Mouse (Mus musculus): ENCODE data around the gene Tbc1d1. TPM values are rescaled to one million over a fixed set of nuclear protein-coding genes. Genes with fewer than 3 reads are reported as not detected.

The Tbc1d1 gene
- polyA plus RNA-seq, 2 experiments, result 4.8 to 5.6 TPM

DNA sequence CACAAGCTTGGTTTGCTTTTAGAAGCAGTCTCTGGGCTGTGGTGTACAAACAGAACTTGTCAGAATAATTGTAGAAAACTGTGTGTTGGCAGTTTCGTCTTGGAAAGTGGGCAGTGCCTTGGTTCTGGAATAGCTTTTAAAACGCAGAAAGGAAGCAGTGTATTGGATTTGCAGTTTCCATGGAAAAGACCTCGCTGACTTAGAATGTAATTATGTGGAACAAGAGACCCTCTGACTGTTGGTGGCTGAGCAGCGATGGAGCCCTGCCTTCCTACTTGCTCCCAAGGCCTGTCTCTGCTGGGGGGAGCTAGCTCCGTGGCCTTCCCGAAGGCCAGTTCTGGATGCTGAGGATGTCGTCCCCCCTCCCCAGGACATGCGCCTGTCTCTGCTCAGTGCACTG lies 168.8 kb downstream of the Tbc1d1 start:
- WGBS (ENCODE audit: insufficient replicate concordance), result 65% methylated on average over 8 of the region's 8 CpGs
- ATAC-seq (ENCODE audit: insufficient read depth), result no peak

DNA sequence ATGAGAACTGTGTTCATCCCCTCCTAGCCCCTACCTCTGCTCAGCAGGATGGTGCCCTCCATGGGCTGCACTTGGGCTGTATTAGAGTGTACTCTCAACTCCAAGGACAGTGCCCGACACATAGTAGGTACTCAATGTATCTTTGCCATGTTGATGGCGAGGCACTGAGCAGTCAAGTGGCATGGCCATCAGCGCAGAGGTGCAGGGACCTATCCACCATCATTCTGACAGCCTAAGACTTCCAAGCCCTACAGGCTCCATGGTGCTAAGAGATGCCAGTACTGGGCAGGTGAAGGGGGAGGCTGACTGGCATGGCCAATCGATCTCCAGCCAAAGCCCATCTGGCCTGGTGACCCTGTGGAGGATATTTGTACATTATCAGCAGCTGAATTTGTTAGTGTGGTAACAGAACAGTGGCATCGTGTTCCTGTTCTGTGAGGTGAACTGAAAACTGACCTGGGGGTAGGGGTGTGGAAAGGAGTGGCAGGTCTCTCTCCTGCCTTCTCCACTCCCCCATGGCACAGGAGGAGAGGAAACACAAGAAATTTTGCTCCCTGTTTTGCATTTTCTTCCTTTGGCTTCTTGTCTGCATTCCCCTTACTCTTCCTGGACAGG lies 169.7 kb downstream of the Tbc1d1 start:
- TF ChIP-seq EP300 (IDR thresholded peaks at IDR 0.05; ENCODE audit: low read depth), result no peak
- no peak for TF ChIP-seq CTCF (IDR thresholded peaks at IDR 0.05; ENCODE audit: low read depth)
- no peak overlapping the region for H3K9ac ChIP-seq (replicated peaks)
- no peak overlapping the region for H3K4me3 ChIP-seq (ENCODE audit: insufficient read depth in 1 of 2, low read depth in 2 of 2, low read length in 2 of 2)
- H3K9me3 ChIP-seq (ENCODE audit: control insufficient read depth, low read length), result no peaks in the 10 kb centered on the region
- no peaks in the 10 kb centered on the region for H3K27me3 ChIP-seq (ENCODE audit: control insufficient read depth, insufficient read depth, low read length)
- H3K27ac ChIP-seq, result no peak overlapping the region
- H3K4me1 ChIP-seq (replicated peaks; ENCODE audit: control insufficient read depth in 2 of 2, insufficient read depth in 2 of 2, low read length in 1 of 2), result peaks cover 0 to 18% of the 10 kb centered on the region in 2 experiments; a peak in 2 of 4 replicates
- DNase-seq (ENCODE audit: low read depth in 3 of 3, low spot score in 3 of 3) (no peak), ATAC-seq (ENCODE audit: insufficient read depth) (peak; percentile 9; the same call in 1 of the 2 replicates)
- H3K36me3 ChIP-seq (replicated peaks; ENCODE audit: control insufficient read depth, insufficient read depth, low read depth), result no peaks in the 10 kb centered on the region
- H3K4me2 ChIP-seq (ENCODE audit: low read depth), result no peak overlapping the region
- 71% methylated on average over 5 of the region's 5 CpGs for WGBS (ENCODE audit: insufficient replicate concordance)

More for the DNA sequence above, 168.8 kb downstream of the Tbc1d1 start:
- H3K4me2 ChIP-seq (ENCODE audit: low read depth), result no peak overlapping the region
- H3K9me3 ChIP-seq (ENCODE audit: control insufficient read depth, low read length), result no peaks in the 10 kb centered on the region
- H3K4me1 ChIP-seq (replicated peaks; ENCODE audit: control insufficient read depth in 2 of 2, insufficient read depth in 2 of 2, low read length in 1 of 2), result peaks cover 0 to 18% of the 10 kb centered on the region in 2 experiments; a peak in 2 of 4 replicates
- H3K9ac ChIP-seq (replicated peaks), result no peak overlapping the region
- H3K4me3 ChIP-seq (ENCODE audit: insufficient read depth in 1 of 2, low read depth in 2 of 2, low read length in 2 of 2), result no peak overlapping the region
- no peaks in the 10 kb centered on the region for H3K36me3 ChIP-seq (replicated peaks; ENCODE audit: control insufficient read depth, insufficient read depth, low read depth)
- no peak for TF ChIP-seq CTCF (IDR thresholded peaks at IDR 0.05; ENCODE audit: low read depth)
- TF ChIP-seq EP300 (IDR thresholded peaks at IDR 0.05; ENCODE audit: low read depth), result no peak
- no peaks in the 10 kb centered on the region for H3K27me3 ChIP-seq (ENCODE audit: control insufficient read depth, insufficient read depth, low read length)
- H3K27ac ChIP-seq, result no peak overlapping the region
- DNase-seq (ENCODE audit: low read depth in 3 of 3, low spot score in 3 of 3), result no peak

DNA sequence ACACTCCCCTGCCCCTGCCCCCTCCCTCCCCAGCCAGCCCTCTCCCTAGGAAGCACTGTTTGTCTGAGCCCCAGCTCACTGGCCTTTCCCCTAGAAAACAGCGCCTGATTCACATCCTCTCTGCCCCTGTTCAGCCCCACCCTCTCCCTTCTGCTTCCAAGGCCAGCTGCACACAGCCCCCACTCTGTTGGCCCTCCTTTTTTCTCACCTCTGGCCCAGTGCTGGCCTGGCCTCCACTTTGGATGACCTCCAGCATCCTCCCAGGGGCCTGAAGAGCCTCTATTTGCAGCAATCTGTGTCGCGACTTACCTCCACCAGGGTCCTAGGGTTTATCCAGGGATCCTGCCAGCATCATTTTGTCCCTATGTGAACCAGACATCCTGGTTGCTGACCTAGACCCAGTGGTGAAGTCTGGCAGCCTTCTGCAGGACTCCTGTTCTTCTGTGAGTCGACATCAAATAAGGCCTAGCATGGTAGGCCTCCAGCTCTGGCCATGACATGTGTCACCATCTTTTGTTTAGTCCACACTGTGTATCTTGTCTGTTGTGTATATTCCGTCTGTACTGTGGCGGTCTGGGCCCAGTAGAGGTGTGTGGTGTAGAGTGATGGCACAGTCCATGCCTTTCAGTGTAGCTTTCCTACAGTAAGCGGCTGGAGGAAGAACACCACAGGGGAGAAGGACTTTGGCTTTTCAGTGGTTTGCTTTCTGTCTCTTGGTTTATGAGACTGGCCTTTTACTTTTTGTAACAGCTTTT lies 170.5 kb downstream of the Tbc1d1 start:
- Histone ChIP-seq H3K27ac (no peak overlapping the region), H3K4me2 (ENCODE audit: low read depth) (no peak overlapping the region), H3K9ac (replicated peaks) (no peak overlapping the region), H3K9me3 (ENCODE audit: control insufficient read depth, low read length) (no peaks in the 10 kb centered on the region), H3K36me3 (replicated peaks; ENCODE audit: control insufficient read depth, insufficient read depth, low read depth) (no peaks in the 10 kb centered on the region), H3K4me1 (replicated peaks; ENCODE audit: control insufficient read depth in 2 of 2, insufficient read depth in 2 of 2, low read length in 1 of 2) (peaks cover 0 to 15% of the 10 kb centered on the region in 2 experiments; a peak in 2 of 4 replicates), H3K27me3 (ENCODE audit: control insufficient read depth, insufficient read depth, low read length) (no peaks in the 10 kb centered on the region), H3K4me3 (ENCODE audit: insufficient read depth in 1 of 2, low read depth in 2 of 2, low read length in 2 of 2) (no peak overlapping the region)
- WGBS (ENCODE audit: insufficient replicate concordance), result 76% methylated on average over 7 of the region's 7 CpGs
- TF ChIP-seq CTCF (IDR thresholded peaks at IDR 0.05; ENCODE audit: low read depth), result no peak
- TF ChIP-seq EP300 (IDR thresholded peaks at IDR 0.05; ENCODE audit: low read depth), result no peak
- DNase-seq (ENCODE audit: low read depth in 3 of 3, low spot score in 3 of 3) (peak in 2 of 3 experiments; percentile 22 to 35), ATAC-seq (ENCODE audit: insufficient read depth) (peak; percentile 74)

DNA sequence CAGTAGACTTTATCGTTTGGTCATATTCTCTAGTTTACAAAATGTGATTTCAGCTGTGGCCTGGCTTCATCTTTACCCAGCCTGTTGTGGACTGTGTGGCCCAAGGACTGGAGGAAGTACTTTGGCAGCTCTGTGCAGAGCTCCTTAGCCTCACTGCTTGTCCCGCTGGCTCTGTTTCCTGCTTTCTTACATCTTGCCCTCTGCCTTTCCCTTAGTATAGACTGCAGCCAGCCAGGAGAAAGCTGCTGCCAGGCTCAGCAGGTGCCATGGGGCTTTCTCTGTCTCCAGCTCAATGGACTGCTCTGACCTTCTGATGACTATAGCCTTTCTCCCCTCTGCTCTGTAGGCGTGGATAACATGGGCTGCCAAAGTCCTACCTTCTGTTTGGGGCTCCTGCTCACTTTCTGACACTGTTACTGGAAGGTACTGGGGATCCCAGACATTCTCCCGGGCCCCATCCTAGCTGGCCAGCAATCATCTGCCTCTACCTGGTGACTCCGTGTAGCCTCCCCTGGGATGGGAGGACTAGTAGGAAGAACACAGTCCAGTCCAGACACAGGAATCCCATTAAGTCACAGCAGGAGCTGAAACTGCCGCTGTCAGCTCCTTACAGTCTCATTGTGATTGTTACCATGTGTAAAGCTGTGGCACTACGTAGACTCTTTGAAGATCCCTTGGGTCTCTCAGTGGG lies 171.3 kb downstream of the Tbc1d1 start:
- no peak for TF ChIP-seq CTCF (IDR thresholded peaks at IDR 0.05; ENCODE audit: low read depth)
- TF ChIP-seq EP300 (IDR thresholded peaks at IDR 0.05; ENCODE audit: low read depth), result no peak
- Histone ChIP-seq H3K36me3 (replicated peaks; ENCODE audit: control insufficient read depth, insufficient read depth, low read depth) (no peaks in the 10 kb centered on the region), H3K4me3 (ENCODE audit: insufficient read depth in 1 of 2, low read depth in 2 of 2, low read length in 2 of 2) (no peak overlapping the region), H3K4me2 (ENCODE audit: low read depth) (no peak overlapping the region), H3K27ac (no peak overlapping the region), H3K9ac (replicated peaks) (no peak overlapping the region), H3K4me1 (replicated peaks; ENCODE audit: control insufficient read depth in 2 of 2, insufficient read depth in 2 of 2, low read length in 1 of 2) (peaks cover 0 to 15% of the 10 kb centered on the region in 2 experiments; a peak in 2 of 4 replicates), H3K9me3 (ENCODE audit: control insufficient read depth, low read length) (no peaks in the 10 kb centered on the region), H3K27me3 (ENCODE audit: control insufficient read depth, insufficient read depth, low read length) (no peaks in the 10 kb centered on the region)
- ATAC-seq (ENCODE audit: insufficient read depth) (no peak), DNase-seq (ENCODE audit: low read depth in 3 of 3, low spot score in 3 of 3) (no peak)
- WGBS (ENCODE audit: insufficient replicate concordance), result 69% methylated on average over 7 of the region's 7 CpGs
